Mouse (Mus musculus) T-helper 17 cell (primary cell): ENCODE measurements around the gene Tead1.

Experiments
- in situ Hi-C, 2 experiments: fragments of 300-600 bp; cut with MboI, MseI; formaldehyde crosslinking; loops; 1 replicate in 1 of 2; 2 replicates in 1 of 2; pipeline ENCODE4 v1.15.1; 2025; ENCODE audit warnings: high pct_unique_total_duplicates in 2 of 2

Gene Tead1

DNA sequence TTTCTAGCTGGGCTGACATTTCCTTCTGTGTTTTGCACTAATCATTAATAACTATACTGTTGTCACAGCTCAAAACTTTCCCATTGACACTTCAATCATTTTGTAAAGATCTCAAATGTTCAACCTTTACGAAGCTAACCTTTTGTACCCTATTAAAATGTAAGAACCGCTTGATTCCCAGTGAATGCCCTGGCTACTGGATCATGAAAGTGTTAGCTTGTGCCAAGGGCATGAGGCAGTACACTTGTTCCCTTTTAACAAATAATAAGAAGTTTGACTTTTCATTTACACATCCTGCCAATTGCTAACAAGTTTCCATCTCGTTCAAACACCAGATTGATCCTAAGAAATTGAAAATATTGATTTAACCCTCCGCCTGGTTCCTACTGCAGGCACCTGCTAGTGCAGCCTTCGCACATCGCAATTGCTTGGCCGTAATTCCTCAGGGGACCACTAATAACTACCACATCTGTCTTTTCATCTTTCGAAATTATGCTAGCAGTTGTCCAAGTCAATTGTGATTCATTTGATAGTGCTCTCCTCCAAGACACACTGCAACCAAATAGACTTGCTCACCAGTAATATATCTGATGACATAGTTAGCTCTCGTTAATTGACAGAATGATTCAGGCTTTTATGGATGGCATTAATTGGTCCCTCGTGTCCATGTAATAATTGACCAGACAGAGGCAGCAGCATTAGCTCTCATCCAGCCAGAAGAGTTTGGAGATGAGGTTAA lies 133.1 kb downstream of the Tead1 start:
- in situ Hi-C loops: no loop called here

DNA sequence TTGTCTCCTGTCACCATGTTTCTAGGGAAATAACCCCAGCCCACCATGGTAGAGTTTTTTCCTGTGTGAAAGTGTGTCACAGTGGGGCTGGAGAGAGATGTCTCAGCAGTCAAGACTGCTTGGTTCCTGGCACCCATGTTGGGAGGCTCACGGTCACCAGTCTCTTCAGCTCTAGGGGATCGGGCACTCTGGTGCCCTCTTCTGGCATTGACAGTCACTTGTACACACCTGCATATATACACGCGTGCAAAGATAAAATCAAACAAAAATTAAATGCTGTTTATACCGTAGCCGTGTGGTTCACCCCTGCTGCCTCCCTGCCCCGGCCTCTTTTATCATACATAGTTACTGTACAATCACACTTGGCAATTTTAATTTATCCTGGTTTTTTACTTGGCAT lies 134.0 kb downstream of the Tead1 start:
- in situ Hi-C loops: no loop called here

GRCm38 (mm10) chr7:112813731-112814306 lies 134.7 kb downstream of the Tead1 start:
- in situ Hi-C loops: no loop called here

- in situ Hi-C loops: no loop called here
These were observed 136.9 kb downstream of the Tead1 start for GRCm38 (mm10) chr7:112816016-112816415.

- in situ Hi-C loops: no loop called here
These were observed 140.7 kb downstream of the Tead1 start for GRCm38 (mm10) chr7:112819833-112820232.

DNA sequence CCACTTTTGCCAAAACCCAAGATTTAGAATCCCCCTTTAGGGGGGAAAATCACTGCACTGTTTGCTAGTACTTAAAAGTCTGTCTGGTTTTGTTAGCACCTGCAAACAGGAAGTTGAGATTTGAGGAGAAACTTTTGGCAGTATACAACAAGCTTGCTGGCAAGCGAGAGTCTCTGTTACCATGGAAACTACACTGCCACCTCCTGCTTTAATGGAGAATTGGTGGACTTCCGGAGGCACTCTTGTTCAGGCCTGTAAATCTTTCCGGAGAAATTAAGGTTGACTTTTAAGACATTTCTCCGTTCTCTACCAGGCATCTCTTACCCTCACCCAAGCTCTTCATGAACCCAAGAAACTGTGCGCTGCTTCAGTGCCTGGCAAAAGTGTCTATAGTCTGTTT lies 143.8 kb downstream of the Tead1 start:
- in situ Hi-C loops: no loop called here

- in situ Hi-C loops: no loop called here
These were observed 144.5 kb downstream of the Tead1 start for GRCm38 (mm10) chr7:112823621-112824020.

DNA sequence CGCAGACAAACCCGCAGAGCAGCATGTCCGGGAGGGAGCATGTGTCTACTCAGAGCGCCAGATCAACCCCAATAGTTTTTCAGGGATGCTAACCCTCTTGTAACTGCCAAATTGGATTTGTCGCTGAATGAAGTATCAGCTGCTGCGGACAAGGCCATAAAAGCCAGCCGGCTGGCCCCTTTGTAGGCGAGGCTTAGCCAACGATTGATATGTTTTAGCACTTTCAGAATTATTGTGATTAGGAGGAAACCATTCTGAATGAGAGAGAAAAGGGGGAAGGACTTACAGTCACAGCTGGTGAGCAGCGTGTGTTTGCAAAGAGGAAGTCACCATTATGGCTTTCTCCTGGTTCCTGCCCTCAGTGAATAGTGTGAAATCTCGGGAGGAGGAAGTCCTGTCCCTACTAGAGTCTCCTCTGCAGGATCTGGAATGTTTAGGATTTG lies 146.2 kb downstream of the Tead1 start:
- in situ Hi-C loops: no loop called here

DNA sequence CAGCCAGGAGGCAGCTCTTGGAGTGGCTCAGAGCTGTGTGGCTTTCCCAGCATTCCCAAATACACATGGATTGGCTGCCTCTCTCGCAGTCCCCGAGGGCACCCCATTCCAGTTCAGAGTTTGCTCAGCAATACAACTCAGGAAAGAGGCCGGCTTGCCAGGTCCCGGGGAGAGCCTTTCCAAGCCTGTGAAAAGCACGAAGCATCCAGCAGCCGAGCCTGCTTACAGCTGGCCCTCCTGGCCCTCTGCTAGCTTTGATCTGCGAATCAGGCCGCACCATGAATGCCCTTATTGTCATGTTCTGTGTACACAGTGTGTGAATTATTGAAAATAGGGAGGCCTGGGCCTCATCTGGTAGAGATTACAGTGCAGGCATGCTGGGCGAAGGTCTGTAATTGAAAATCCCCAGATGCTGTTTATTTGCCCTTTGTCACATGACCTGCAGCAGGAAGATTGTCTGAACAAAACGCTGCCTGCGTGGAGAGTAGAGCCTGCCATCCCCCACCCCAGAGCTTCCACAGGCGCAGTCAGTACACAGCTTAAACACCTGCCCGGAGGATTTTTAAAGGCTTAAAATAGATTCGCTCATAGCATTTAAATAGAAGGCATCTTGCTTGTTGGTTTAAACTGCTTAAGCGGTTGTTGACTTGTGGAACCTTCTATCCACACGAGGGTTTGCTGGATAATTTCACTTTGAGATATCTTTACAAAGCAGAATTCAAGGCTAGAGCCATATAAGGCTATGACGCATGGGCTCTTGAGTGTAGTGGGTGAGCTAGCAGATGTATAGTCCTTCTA lies 147.2 kb downstream of the Tead1 start:
- in situ Hi-C loops: no loop called here

- in situ Hi-C loops: no loop called here
These were observed 149.0 kb downstream of the Tead1 start for GRCm38 (mm10) chr7:112828016-112828695.

DNA sequence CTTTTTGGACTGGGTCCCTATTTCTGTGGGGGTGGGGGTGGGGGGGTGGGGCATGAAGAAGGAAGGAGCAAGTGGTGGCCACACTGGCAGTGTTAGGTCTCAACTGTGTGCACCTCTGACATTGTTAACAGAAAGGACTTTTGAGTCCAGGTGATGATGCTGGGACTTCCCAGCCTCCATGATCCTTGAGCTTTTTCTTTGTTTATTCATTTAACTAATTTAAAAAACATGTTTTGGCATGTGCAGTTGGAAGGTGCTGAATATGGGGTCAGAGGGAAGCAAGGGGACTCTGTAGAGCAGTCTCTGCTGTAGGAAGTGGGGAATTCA lies 149.5 kb downstream of the Tead1 start:
- in situ Hi-C loops: no loop called here

GRCm38 (mm10) chr7:112830946-112831345 lies 151.8 kb downstream of the Tead1 start:
- in situ Hi-C loops: no loop called here

GRCm38 (mm10) chr7:112831446-112831845 lies 152.3 kb downstream of the Tead1 start:
- in situ Hi-C loops: no loop called here

GRCm38 (mm10) chr7:112833132-112833531 lies 154.0 kb downstream of the Tead1 start:
- in situ Hi-C loops: no loop called here

GRCm38 (mm10) chr7:112836076-112836475 lies 157.0 kb downstream of the Tead1 start:
- in situ Hi-C loops: no loop called here

- in situ Hi-C loops: no loop called here
These were observed 159.0 kb downstream of the Tead1 start for GRCm38 (mm10) chr7:112838131-112838530.

GRCm38 (mm10) chr7:112840351-112840750 lies 161.2 kb downstream of the Tead1 start:
- in situ Hi-C loops: no loop called here

- in situ Hi-C loops: no loop called here
These were observed 161.8 kb downstream of the Tead1 start for GRCm38 (mm10) chr7:112840890-112841289.

GRCm38 (mm10) chr7:112841484-112841883 lies 162.4 kb downstream of the Tead1 start:
- in situ Hi-C loops: no loop called here

GRCm38 (mm10) chr7:112841886-112842285 lies 162.8 kb downstream of the Tead1 start:
- in situ Hi-C loops: no loop called here

- in situ Hi-C loops: no loop called here
These were observed 172.2 kb downstream of the Tead1 start for GRCm38 (mm10) chr7:112851281-112851744.
